Mouse (Mus musculus): ENCODE data around the gene Sox10. TPM values are rescaled to one million over a fixed set of nuclear protein-coding genes. Genes with fewer than 3 reads are reported as not detected.

Gene Sox10
- polyA plus RNA-seq, 1 experiment from 2014 or later, result 2.0 TPM

Other genes with a start within 250 kb of the Sox10 start
- gene Lgals1, start 238.5 kb downstream of the Sox10 start, polyA plus RNA-seq (2015; fragmentation: Nextera tagmentation; extraction: Ambion mirVana), result 51.9 and 95.5 TPM in 2 replicates
- gene Nol12, start 230.3 kb downstream of the Sox10 start, polyA plus RNA-seq (2015; fragmentation: Nextera tagmentation; extraction: Ambion mirVana), result 60.4 and 64.2 TPM in 2 replicates
- 42.7 and 49.7 TPM in 2 replicates for gene Triobp, start 217.5 kb downstream of the Sox10 start, polyA plus RNA-seq (2015; fragmentation: Nextera tagmentation; extraction: Ambion mirVana)
- 403 and 441 TPM in 2 replicates for gene H1f0, start 136.8 kb downstream of the Sox10 start, polyA plus RNA-seq (2015; fragmentation: Nextera tagmentation; extraction: Ambion mirVana)
- gene Galr3, start 123.4 kb downstream of the Sox10 start, polyA plus RNA-seq (2015; fragmentation: Nextera tagmentation; extraction: Ambion mirVana), result not detected in 2 replicates
- 54.9 and 58.1 TPM in 2 replicates for gene Ankrd54, start 102.3 kb downstream of the Sox10 start, polyA plus RNA-seq (2015; fragmentation: Nextera tagmentation; extraction: Ambion mirVana)
- gene Eif3l, start 90.1 kb downstream of the Sox10 start, polyA plus RNA-seq (2015; fragmentation: Nextera tagmentation; extraction: Ambion mirVana), result 188 and 205 TPM in 2 replicates
- gene Micall1, start 56.3 kb downstream of the Sox10 start, polyA plus RNA-seq (2015; fragmentation: Nextera tagmentation; extraction: Ambion mirVana), result 8.2 and 10.0 TPM in 2 replicates
- gene Polr2f, start 24.2 kb downstream of the Sox10 start, polyA plus RNA-seq (2015; fragmentation: Nextera tagmentation; extraction: Ambion mirVana), result 253 and 256 TPM in 2 replicates
- 11.7 and 13.1 TPM in 2 replicates for gene 1700088E04Rik, start 24.0 kb downstream of the Sox10 start, polyA plus RNA-seq (2015; fragmentation: Nextera tagmentation; extraction: Ambion mirVana)
- 76.3 and 102 TPM in 2 replicates for gene Pick1, start 63.9 kb upstream of the Sox10 start, polyA plus RNA-seq (2015; fragmentation: Nextera tagmentation; extraction: Ambion mirVana)
- gene Gm49486, start 64.2 kb upstream of the Sox10 start, polyA plus RNA-seq (2015; fragmentation: Nextera tagmentation; extraction: Ambion mirVana), result 0.82 and 0.94 TPM in 2 replicates
- 0.41 and 0.62 TPM in 2 replicates for gene Slc16a8, start 89.5 kb upstream of the Sox10 start, polyA plus RNA-seq (2015; fragmentation: Nextera tagmentation; extraction: Ambion mirVana)
- gene Baiap2l2, start 120.3 kb upstream of the Sox10 start, polyA plus RNA-seq (2015; fragmentation: Nextera tagmentation; extraction: Ambion mirVana), result 2.0 and 3.0 TPM in 2 replicates
- 26.4 and 31.0 TPM in 2 replicates for gene Pla2g6, start 163.2 kb upstream of the Sox10 start, polyA plus RNA-seq (2015; fragmentation: Nextera tagmentation; extraction: Ambion mirVana)
- gene Maff, start 181.4 kb upstream of the Sox10 start, polyA plus RNA-seq (2015; fragmentation: Nextera tagmentation; extraction: Ambion mirVana), result 0.97 and 1.1 TPM in 2 replicates
- gene Tmem184b, start 238.3 kb upstream of the Sox10 start, polyA plus RNA-seq (2015; fragmentation: Nextera tagmentation; extraction: Ambion mirVana), result 43.4 and 44.0 TPM in 2 replicates